Mouse (Mus musculus): ENCODE measurements around the gene Cux2. TPM values are rescaled to one million over a fixed set of nuclear protein-coding genes. Genes with fewer than 3 reads are reported as not detected.

Gene Cux2
- polyA plus RNA-seq, 1 experiment from 2014 or later, result 17.4 TPM

GRCm38 (mm10) chr5:122017778-122018177 is 32.1 kb downstream of the Cux2 start:
- peak; percentile 31 for ATAC-seq (ENCODE audit: low FRiP score)
- Histone ChIP-seq H3K9ac (ENCODE audit: low read depth, low read length) (no peak overlapping the region), H3K27me3 (ENCODE audit: control insufficient read depth, insufficient read depth, low read length) (no peaks in the 10 kb centered on the region), H3K36me3 (ENCODE audit: control insufficient read depth, insufficient read depth, low read length) (no peaks in the 10 kb centered on the region), H3K9me3 (ENCODE audit: control insufficient read depth, low read length) (no peaks in the 10 kb centered on the region), H3K27ac (ENCODE audit: low read depth, low read length) (peak overlapping the region; percentile 80), H3K4me3 (ENCODE audit: low read depth, low read length) (no peak overlapping the region), H3K4me2 (replicated peaks; ENCODE audit: low read depth, low read length) (no peak overlapping the region), H3K4me1 (replicated peaks; ENCODE audit: control insufficient read depth, insufficient read depth, low read length) (0 out of 2 replicates have a peak, but pooled peaks cover 5% of the 10 kb centered on the region)
- DNase-seq (ENCODE audit: low spot score), result peak; percentile 25
- WGBS, result 49% methylated on average over 9 of the region's 9 CpGs

DNA sequence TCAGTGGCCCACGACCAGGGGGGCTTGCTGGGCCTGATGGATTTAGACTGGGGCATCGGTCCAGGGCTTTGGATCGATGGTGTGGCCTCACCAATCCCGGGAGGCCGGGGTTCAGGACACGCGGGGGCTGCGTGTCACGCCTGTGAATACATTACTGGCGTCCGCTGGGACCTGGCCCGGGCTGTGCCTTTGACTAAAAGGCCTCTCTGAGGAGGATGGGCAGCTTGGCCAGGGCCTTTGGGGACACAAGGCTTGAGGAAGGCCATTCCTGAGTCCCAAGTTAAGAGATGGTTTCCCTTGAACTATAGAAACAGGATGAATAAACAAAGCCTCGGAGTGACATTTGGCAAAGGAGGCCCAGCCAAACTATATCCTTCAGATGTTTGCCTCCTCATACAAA is 32.6 kb downstream of the Cux2 start:
- H3K36me3 ChIP-seq (ENCODE audit: control insufficient read depth, insufficient read depth, low read length), result no peaks in the 10 kb centered on the region
- peak overlapping the region; percentile 80 for H3K27ac ChIP-seq (ENCODE audit: low read depth, low read length)
- H3K4me1 ChIP-seq (replicated peaks; ENCODE audit: control insufficient read depth, insufficient read depth, low read length), result 0 out of 2 replicates have a peak, but pooled peaks cover 5% of the 10 kb centered on the region
- ATAC-seq (ENCODE audit: low FRiP score) (peak; percentile 69), DNase-seq (ENCODE audit: low spot score) (peak; percentile 52)
- H3K4me3 ChIP-seq (ENCODE audit: low read depth, low read length), result no peak overlapping the region
- no peaks in the 10 kb centered on the region for H3K9me3 ChIP-seq (ENCODE audit: control insufficient read depth, low read length)
- no peaks in the 10 kb centered on the region for H3K27me3 ChIP-seq (ENCODE audit: control insufficient read depth, insufficient read depth, low read length)
- H3K9ac ChIP-seq (ENCODE audit: low read depth, low read length), result 0 out of 2 replicates have a peak overlapping the region, but pooled peaks have one; percentile 16
- H3K4me2 ChIP-seq (replicated peaks; ENCODE audit: low read depth, low read length), result no peak overlapping the region
- 40% methylated on average over 13 of the region's 13 CpGs for WGBS

DNA sequence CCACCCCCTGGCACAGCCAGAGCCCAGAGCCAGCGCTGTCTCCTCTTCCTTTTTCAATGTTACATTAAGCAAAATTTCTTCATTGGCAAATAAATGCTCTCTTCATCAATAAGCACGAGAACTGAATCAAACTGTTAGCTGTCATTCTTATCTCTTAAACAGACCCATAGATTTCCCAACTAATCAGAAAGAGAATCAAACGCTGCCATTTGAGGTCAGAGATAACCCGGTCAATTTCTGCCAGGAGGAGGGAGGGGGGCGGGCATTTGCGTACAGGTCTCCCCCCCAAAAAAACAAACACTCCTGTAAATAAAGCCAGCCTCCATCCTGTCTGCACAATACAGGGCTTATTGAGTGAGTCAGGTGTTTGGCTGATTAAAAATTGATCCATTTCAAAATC is 33.2 kb downstream of the Cux2 start:
- Histone ChIP-seq H3K9ac (ENCODE audit: low read depth, low read length) (no peak overlapping the region), H3K9me3 (ENCODE audit: control insufficient read depth, low read length) (no peaks in the 10 kb centered on the region), H3K4me2 (replicated peaks; ENCODE audit: low read depth, low read length) (no peak overlapping the region), H3K27me3 (ENCODE audit: control insufficient read depth, insufficient read depth, low read length) (no peaks in the 10 kb centered on the region), H3K4me1 (replicated peaks; ENCODE audit: control insufficient read depth, insufficient read depth, low read length) (0 out of 2 replicates have a peak, but pooled peaks cover 5% of the 10 kb centered on the region), H3K27ac (ENCODE audit: low read depth, low read length) (peak overlapping the region; percentile 44; the same call in 1 of the 2 replicates), H3K36me3 (ENCODE audit: control insufficient read depth, insufficient read depth, low read length) (no peaks in the 10 kb centered on the region), H3K4me3 (ENCODE audit: low read depth, low read length) (no peak overlapping the region)
- 78% methylated on average over 6 of the region's 6 CpGs for WGBS
- DNase-seq (ENCODE audit: low spot score) (no peak), ATAC-seq (ENCODE audit: low FRiP score) (peak; percentile 36; the same call in 1 of the 2 replicates)

- no peak overlapping the region for H3K4me2 ChIP-seq (replicated peaks; ENCODE audit: low read depth, low read length)
- H3K27me3 ChIP-seq (ENCODE audit: control insufficient read depth, insufficient read depth, low read length), result no peaks in the 10 kb centered on the region
- no peak overlapping the region for H3K9ac ChIP-seq (ENCODE audit: low read depth, low read length)
- no peak overlapping the region for H3K27ac ChIP-seq (ENCODE audit: low read depth, low read length)
- H3K9me3 ChIP-seq (ENCODE audit: control insufficient read depth, low read length), result no peaks in the 10 kb centered on the region
- 0 out of 2 replicates have a peak, but pooled peaks cover 5% of the 10 kb centered on the region for H3K4me1 ChIP-seq (replicated peaks; ENCODE audit: control insufficient read depth, insufficient read depth, low read length)
- H3K36me3 ChIP-seq (ENCODE audit: control insufficient read depth, insufficient read depth, low read length), result no peaks in the 10 kb centered on the region
- no peak overlapping the region for H3K4me3 ChIP-seq (ENCODE audit: low read depth, low read length)
- DNase-seq (ENCODE audit: low spot score) (no peak), ATAC-seq (ENCODE audit: low FRiP score) (no peak)
- WGBS, result 76% methylated on average over 17 of the region's 17 CpGs
Measured at GRCm38 (mm10) chr5:122015149-122015548, 34.8 kb downstream of the Cux2 start.

GRCm38 (mm10) chr5:122014671-122015070 is 35.2 kb downstream of the Cux2 start:
- no peak overlapping the region for H3K27ac ChIP-seq (ENCODE audit: low read depth, low read length)
- WGBS, result 87% methylated on average over 8 of the region's 8 CpGs
- H3K9me3 ChIP-seq (ENCODE audit: control insufficient read depth, low read length), result no peaks in the 10 kb centered on the region
- no peak overlapping the region for H3K9ac ChIP-seq (ENCODE audit: low read depth, low read length)
- H3K4me3 ChIP-seq (ENCODE audit: low read depth, low read length), result no peak overlapping the region
- 0 out of 2 replicates have a peak, but pooled peaks cover 5% of the 10 kb centered on the region for H3K4me1 ChIP-seq (replicated peaks; ENCODE audit: control insufficient read depth, insufficient read depth, low read length)
- no peaks in the 10 kb centered on the region for H3K36me3 ChIP-seq (ENCODE audit: control insufficient read depth, insufficient read depth, low read length)
- no peaks in the 10 kb centered on the region for H3K27me3 ChIP-seq (ENCODE audit: control insufficient read depth, insufficient read depth, low read length)
- H3K4me2 ChIP-seq (replicated peaks; ENCODE audit: low read depth, low read length), result no peak overlapping the region
- no peak for ATAC-seq (ENCODE audit: low FRiP score)
- DNase-seq (ENCODE audit: low spot score), result no peak

GRCm38 (mm10) chr5:122011289-122011688 is 38.6 kb downstream of the Cux2 start:
- no peaks in the 10 kb centered on the region for H3K9me3 ChIP-seq (ENCODE audit: control insufficient read depth, low read length)
- no peak overlapping the region for H3K4me2 ChIP-seq (replicated peaks; ENCODE audit: low read depth, low read length)
- no peak for ATAC-seq (ENCODE audit: low FRiP score)
- no peak overlapping the region for H3K4me3 ChIP-seq (ENCODE audit: low read depth, low read length)
- H3K36me3 ChIP-seq (ENCODE audit: control insufficient read depth, insufficient read depth, low read length), result no peaks in the 10 kb centered on the region
- no peak for DNase-seq (ENCODE audit: low spot score)
- H3K27ac ChIP-seq (ENCODE audit: low read depth, low read length), result no peak overlapping the region
- no peaks in the 10 kb centered on the region for H3K27me3 ChIP-seq (ENCODE audit: control insufficient read depth, insufficient read depth, low read length)
- H3K4me1 ChIP-seq (replicated peaks; ENCODE audit: control insufficient read depth, insufficient read depth, low read length), result no peaks in the 10 kb centered on the region
- WGBS, result 17% methylated on average over 9 of the region's 9 CpGs
- H3K9ac ChIP-seq (ENCODE audit: low read depth, low read length), result no peak overlapping the region

DNA sequence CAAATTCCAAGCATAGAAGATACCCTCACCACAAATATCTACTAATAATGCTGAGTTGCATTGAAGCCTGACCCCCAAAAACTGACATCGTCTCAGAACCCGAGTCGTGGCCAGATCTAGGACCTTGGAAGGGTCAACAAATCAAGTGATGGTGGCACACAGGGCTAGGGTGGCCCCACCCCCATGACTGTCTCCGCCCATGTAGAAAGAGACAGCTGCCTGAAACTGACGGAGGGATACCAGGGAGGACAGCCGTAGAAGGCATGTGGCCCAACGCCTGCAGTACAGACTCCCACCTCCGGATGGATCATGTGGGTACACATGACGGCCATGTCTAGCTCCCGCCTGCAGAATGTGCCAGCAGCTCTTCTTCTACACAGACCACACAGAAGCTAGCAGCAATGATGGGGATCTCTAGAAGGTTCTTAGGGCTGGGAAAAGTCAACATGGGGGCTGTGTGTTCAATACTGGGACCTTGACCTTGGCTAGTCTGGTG is 41.9 kb downstream of the Cux2 start:
- no peak overlapping the region for H3K9ac ChIP-seq (ENCODE audit: low read depth, low read length)
- no peaks in the 10 kb centered on the region for H3K36me3 ChIP-seq (ENCODE audit: control insufficient read depth, insufficient read depth, low read length)
- ATAC-seq (ENCODE audit: low FRiP score) (no peak), DNase-seq (ENCODE audit: low spot score) (no peak)
- no peak overlapping the region for H3K27ac ChIP-seq (ENCODE audit: low read depth, low read length)
- H3K4me2 ChIP-seq (replicated peaks; ENCODE audit: low read depth, low read length), result no peak overlapping the region
- WGBS, result 93% methylated on average over 10 of the region's 10 CpGs
- no peaks in the 10 kb centered on the region for H3K27me3 ChIP-seq (ENCODE audit: control insufficient read depth, insufficient read depth, low read length)
- H3K9me3 ChIP-seq (ENCODE audit: control insufficient read depth, low read length), result no peaks in the 10 kb centered on the region
- no peak overlapping the region for H3K4me3 ChIP-seq (ENCODE audit: low read depth, low read length)
- H3K4me1 ChIP-seq (replicated peaks; ENCODE audit: control insufficient read depth, insufficient read depth, low read length), result no peaks in the 10 kb centered on the region

DNA sequence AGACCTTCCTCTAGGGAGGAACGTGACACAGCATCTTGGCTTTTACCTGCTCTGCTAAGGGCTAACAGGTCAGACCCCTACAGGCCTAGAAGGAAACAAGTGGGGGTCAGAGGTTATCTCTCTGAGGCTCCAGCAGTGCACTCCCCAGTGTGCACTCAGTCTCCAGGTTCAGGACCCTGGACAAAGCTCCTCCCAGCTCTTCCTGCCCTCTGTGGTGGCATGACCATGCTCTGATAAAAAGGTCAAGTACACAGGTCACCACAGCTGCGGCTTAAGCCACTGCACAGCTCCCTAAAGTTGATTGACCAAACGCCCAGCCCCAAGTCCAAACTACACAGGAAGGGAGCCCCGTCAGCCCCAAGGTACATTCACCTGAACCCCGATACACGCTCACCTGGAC is 46.4 kb downstream of the Cux2 start:
- no peak overlapping the region for H3K4me3 ChIP-seq (ENCODE audit: low read depth, low read length)
- H3K9me3 ChIP-seq (ENCODE audit: control insufficient read depth, low read length), result no peaks in the 10 kb centered on the region

GRCm38 (mm10) chr5:122002148-122002547 is 47.8 kb downstream of the Cux2 start:
- H3K4me1 ChIP-seq (replicated peaks; ENCODE audit: control insufficient read depth, insufficient read depth, low read length), result no peaks in the 10 kb centered on the region; the same call in 1 of the 2 replicates
- no peak overlapping the region for H3K27ac ChIP-seq (ENCODE audit: low read depth, low read length)
- no peaks in the 10 kb centered on the region for H3K27me3 ChIP-seq (ENCODE audit: control insufficient read depth, insufficient read depth, low read length)
- no peak for DNase-seq (ENCODE audit: low spot score)
- H3K9ac ChIP-seq (ENCODE audit: low read depth, low read length), result no peak overlapping the region
- no peak for ATAC-seq (ENCODE audit: low FRiP score)
- H3K36me3 ChIP-seq (ENCODE audit: control insufficient read depth, insufficient read depth, low read length), result no peaks in the 10 kb centered on the region
- H3K4me3 ChIP-seq (ENCODE audit: low read depth, low read length), result no peak overlapping the region
- H3K9me3 ChIP-seq (ENCODE audit: control insufficient read depth, low read length), result no peaks in the 10 kb centered on the region
- no peak overlapping the region for H3K4me2 ChIP-seq (replicated peaks; ENCODE audit: low read depth, low read length)
- 63% methylated on average over 18 of the region's 18 CpGs for WGBS

More for the DNA sequence above, 46.4 kb downstream of the Cux2 start:
- H3K27ac ChIP-seq (ENCODE audit: low read depth, low read length), result no peak overlapping the region
- no peaks in the 10 kb centered on the region for H3K27me3 ChIP-seq (ENCODE audit: control insufficient read depth, insufficient read depth, low read length)
- H3K36me3 ChIP-seq (ENCODE audit: control insufficient read depth, insufficient read depth, low read length), result no peaks in the 10 kb centered on the region
- no peak overlapping the region for H3K4me2 ChIP-seq (replicated peaks; ENCODE audit: low read depth, low read length)
- no peak overlapping the region for H3K9ac ChIP-seq (ENCODE audit: low read depth, low read length)
- no peak for ATAC-seq (ENCODE audit: low FRiP score)
- no peak for DNase-seq (ENCODE audit: low spot score)
- 67% methylated on average over 6 of the region's 6 CpGs for WGBS
- no peaks in the 10 kb centered on the region; the same call in 1 of the 2 replicates for H3K4me1 ChIP-seq (replicated peaks; ENCODE audit: control insufficient read depth, insufficient read depth, low read length)

All from hindbrain, embryonic 11.5 days (tissue).